Comparison of ENCODE assay signal across 32 mouse cellular contexts in genomic region chr3:145305311-145305710, GRCm38 (mm10). TPM values are rescaled to one million over a fixed set of nuclear protein-coding genes. Genes with fewer than 3 reads are reported as not detected.
A peak's percentile ranks its signal among the peaks of the same experiment; 100 is the strongest.
DNase-seq lines count a peak whose midpoint lies in the region; ATAC-seq and TF ChIP-seq lines count a peak whose summit lies in the region.
"Had no signal": no experiment of that assay in that cellular context is flagged by ENCODE, and none has a peak within 500 bp of the region (broad histone marks: within the 10 kb centered on the region; RNA-seq: fewer than 3 reads in every experiment).

No protein-coding gene starts in this region.

- WGBS in kidney, embryonic 15.5 days = 41% methylated on average over 5 of the region's 5 CpGs
- 71% methylated on average over 5 of the region's 5 CpGs for whole genome bisulfite sequencing in limb, embryonic 10.5 days

- H3K79me2 ChIP-seq in C2C12 (ENCODE audit: control insufficient read depth, insufficient read depth) = no peaks in the 10 kb centered on the region

- no peaks in the 10 kb centered on the region for H3K27me3 ChIP-seq in kidney, embryonic 15.5 days
- H3K27me3 ChIP-seq in C2C12 (ENCODE audit: control insufficient read depth, insufficient read depth, insufficient read length) = no peaks in the 10 kb centered on the region
- H3K27me3 ChIP-seq in limb, embryonic 10.5 days (ENCODE audit: low read depth, poor library complexity, severe bottlenecking) = no peaks in the 10 kb centered on the region
- H3K27me3 ChIP-seq: CH12.LX; embryonic facial prominence, embryonic 12.5 days; forebrain, embryonic 15.5 days; limb, embryonic 12.5 days; liver, embryonic 15.5 days; midbrain, embryonic 15.5 days had no signal

- no peak for TF ChIP-seq CTCF in C2C12 (IDR thresholded peaks at IDR 0.05; ENCODE audit: control insufficient read depth, insufficient read depth, insufficient read length)

- no peak overlapping the region for H3K9ac ChIP-seq in kidney, embryonic 15.5 days
- H3K9ac ChIP-seq: embryonic facial prominence, embryonic 12.5 days; forebrain, embryonic 15.5 days; limb, embryonic 12.5 days; liver, embryonic 15.5 days; lung, embryonic 14.5 days; midbrain, embryonic 15.5 days had no signal

- H3K9me3 ChIP-seq in kidney, embryonic 15.5 days (replicated peaks) = no peaks in the 10 kb centered on the region
- no peaks in the 10 kb centered on the region for H3K9me3 ChIP-seq in limb, embryonic 10.5 days (replicated peaks)
- H3K9me3 ChIP-seq: embryonic facial prominence, embryonic 12.5 days; forebrain, embryonic 10.5 days; forebrain, embryonic 15.5 days; limb, embryonic 12.5 days; liver, embryonic 15.5 days; midbrain, embryonic 10.5 days; midbrain, embryonic 15.5 days had no signal

- H3K4me3 ChIP-seq in kidney, embryonic 15.5 days (replicated peaks) = no peak overlapping the region
- H3K4me3 ChIP-seq in C2C12 (ENCODE audit: insufficient read depth, poor library complexity, severe bottlenecking) = no peak overlapping the region
- no peak overlapping the region for H3K4me3 ChIP-seq in limb, embryonic 10.5 days
- H3K4me3 ChIP-seq: embryonic facial prominence, embryonic 12.5 days; forebrain, embryonic 10.5 days; forebrain, embryonic 15.5 days; limb, embryonic 12.5 days; liver, embryonic 15.5 days; midbrain, embryonic 10.5 days; midbrain, embryonic 15.5 days had no signal

- no peaks in the 10 kb centered on the region for H3K36me3 ChIP-seq in kidney, embryonic 15.5 days
- H3K36me3 ChIP-seq in C2C12 (ENCODE audit: control insufficient read depth, insufficient read depth) = no peaks in the 10 kb centered on the region
- H3K36me3 ChIP-seq in limb, embryonic 10.5 days = no peaks in the 10 kb centered on the region
- H3K36me3 ChIP-seq: embryonic facial prominence, embryonic 12.5 days; forebrain, embryonic 10.5 days; forebrain, embryonic 15.5 days; limb, embryonic 12.5 days; liver, embryonic 15.5 days; midbrain, embryonic 10.5 days; midbrain, embryonic 15.5 days had no signal

- H3K4me2 ChIP-seq in kidney, embryonic 15.5 days = no peak overlapping the region
- H3K4me2 ChIP-seq: embryonic facial prominence, embryonic 12.5 days; forebrain, embryonic 15.5 days; limb, embryonic 12.5 days; liver, embryonic 15.5 days; lung, embryonic 14.5 days; midbrain, embryonic 15.5 days had no signal

- H3K79me3 ChIP-seq in C2C12 (ENCODE audit: low read depth) = no peaks in the 10 kb centered on the region

- peaks cover 6% of the 10 kb centered on the region; the same call in 1 of the 2 replicates for H3K4me1 ChIP-seq in kidney, embryonic 15.5 days
- H3K4me1 ChIP-seq in limb, embryonic 10.5 days = 0 out of 2 replicates have a peak, but pooled peaks cover 1% of the 10 kb centered on the region
- H3K4me1 ChIP-seq: embryonic facial prominence, embryonic 12.5 days; forebrain, embryonic 10.5 days; forebrain, embryonic 15.5 days; limb, embryonic 12.5 days; liver, embryonic 15.5 days; midbrain, embryonic 10.5 days; midbrain, embryonic 15.5 days had no signal

- DNase-seq in kidney, postnatal 4 days = no peak
- peak; percentile 23 for DNase-seq in fibroblast of lung, adult 2 months (ENCODE audit: low read depth)
- DNase-seq in limb, embryonic 10.5 days (ENCODE audit: low spot score) = peak; percentile 2
- no peak for DNase-seq in left cerebral cortex, adult 8-10 months (ENCODE audit: low spot score in 2 of 2)
- no peak for DNase-seq in thymus, postnatal 10 days (ENCODE audit: low spot score in 2 of 2)
- DNase-seq: adrenal gland, adult 8-10 months; B cell, adult 2 months; cerebellum, adult 2 months; cerebellum, postnatal 25 days; embryo, embryonic 11 days; gastrocnemius, postnatal 36 days; heart, postnatal 14 days; layer of hippocampus, postnatal 36 days; lung, embryonic 14.5 days; right cerebral cortex, adult 18-20 months; thymus, adult 18-20 months; thymus, postnatal 4 days had no signal

- no peak overlapping the region for H3ac ChIP-seq in C2C12 (ENCODE audit: control insufficient read depth, insufficient read length, low read depth)

- H3K27ac ChIP-seq in kidney, embryonic 15.5 days = no peak overlapping the region
- no peak overlapping the region for H3K27ac ChIP-seq in limb, embryonic 10.5 days
- H3K27ac ChIP-seq: embryonic facial prominence, embryonic 12.5 days; forebrain, embryonic 10.5 days; forebrain, embryonic 15.5 days; limb, embryonic 12.5 days; liver, embryonic 15.5 days; midbrain, embryonic 10.5 days; midbrain, embryonic 15.5 days; stomach, postnatal 0 days had no signal

- peak; percentile 49; the same call in 1 of the 2 replicates for ATAC-seq in kidney, embryonic 15.5 days (replicated peaks; ENCODE audit: low FRiP score)
- ATAC-seq: forebrain, embryonic 15.5 days; hindbrain, embryonic 16.5 days; midbrain, embryonic 15.5 days had no signal

TF ChIP-seq in C2C12, 6 proteins besides CTCF, POLR2A, EP300 and RAD21:
- no peak for TF ChIP-seq USF1 (IDR thresholded peaks at IDR 0.05; ENCODE audit: low read depth)
- TF ChIP-seq MYOG (IDR thresholded peaks at IDR 0.05; ENCODE audit: control insufficient read depth, extremely low read depth, insufficient read length) = no peak
- TF ChIP-seq CEBPB (IDR thresholded peaks at IDR 0.05; ENCODE audit: low read depth) = peak; percentile 61
- TF ChIP-seq MYOD1 (IDR thresholded peaks at IDR 0.05; ENCODE audit: control insufficient read depth, insufficient read length, low read depth) = no peak

RNA-seq across cellular contexts. Expression of gene Col24a1, which starts 13.0 kb away (rescaled TPM):
- polyA plus RNA-seq in kidney, embryonic 15.5 days (2015; fragmentation: Nextera tagmentation; extraction: Ambion mirVana) = 2.8 and 3.1 TPM in 2 replicates
- 0.01 TPM for polyA plus RNA-seq in C2C12 (2012; fragmentation: generic; extraction: Trizol)
- polyA plus RNA-seq in limb, embryonic 10.5 days (2016; fragmentation: Nextera tagmentation; extraction: Ambion mirVana) = 0.73 and 1.0 TPM in 2 replicates
- total RNA-seq in left cerebral cortex, adult 8-10 months (2022) = 1 to 10 TPM; 2.4 to 4.4 (median 2.7) TPM
- total RNA-seq: adrenal gland, adult 8-10 months; CH12.LX; megakaryocyte progenitor cell, adult 5-6 weeks; neutrophil, adult 5-6 weeks had no signal
- polyA plus RNA-seq: spleen, adult 2 months had no signal

Comparison
In these comparisons a context has a peak if more than half of its experiments do, and no peak if none do; other contexts are left out.
1. DNase-seq: peak in fibroblast of lung, adult 2 months (single experiment) and limb, embryonic 10.5 days (single experiment); none in kidney, postnatal 4 days (0 of 2), left cerebral cortex, adult 8-10 months (0 of 2) and thymus, postnatal 10 days (0 of 2).